ENCODE assay signal across 8 mouse cellular contexts in genomic region chr13:21222463-21223022, GRCm38 (mm10). TPM values are rescaled to one million over a fixed set of nuclear protein-coding genes. Genes with fewer than 3 reads are reported as not detected.
DNase-seq lines count a peak whose midpoint lies in the region; ATAC-seq and TF ChIP-seq lines count a peak whose summit lies in the region.

No protein-coding gene starts in this region.

- H3K36me3 ChIP-seq in embryonic facial prominence, embryonic 13.5 days = no peaks in the 10 kb centered on the region
- H3K36me3 ChIP-seq in heart, adult 2 months (ENCODE audit: control insufficient read depth, insufficient read depth, low read length) = no peaks in the 10 kb centered on the region
- no peaks in the 10 kb centered on the region for H3K36me3 ChIP-seq in kidney, adult 2 months (ENCODE audit: control insufficient read depth, insufficient read depth, low read length)
- H3K36me3 ChIP-seq in limb, embryonic 12.5 days = no peaks in the 10 kb centered on the region
- no peaks in the 10 kb centered on the region for H3K36me3 ChIP-seq in midbrain, embryonic 14.5 days (ENCODE audit: control insufficient read depth, insufficient read depth, low read length)

- no peaks in the 10 kb centered on the region for H3K27me3 ChIP-seq in embryonic facial prominence, embryonic 13.5 days
- no peaks in the 10 kb centered on the region for H3K27me3 ChIP-seq in heart, adult 2 months (ENCODE audit: control insufficient read depth, insufficient read depth, low read length)
- H3K27me3 ChIP-seq in kidney, adult 2 months (replicated peaks; ENCODE audit: control insufficient read depth, insufficient read depth, low read length) = no peaks in the 10 kb centered on the region
- no peaks in the 10 kb centered on the region for H3K27me3 ChIP-seq in limb, embryonic 12.5 days
- H3K27me3 ChIP-seq in midbrain, embryonic 14.5 days (ENCODE audit: control insufficient read depth, insufficient read depth, low read length) = no peaks in the 10 kb centered on the region

- intact Hi-C loops in heart, adult 2 months (cut with DNase I) = loop anchor here (1.0 to 5.0 kb wide), 4 partner anchors 11 to 60 kb away; no protein-coding TSS in a partner anchor

- peak overlapping the region; percentile 72 for H3K9ac ChIP-seq in embryonic facial prominence, embryonic 13.5 days
- peak overlapping the region; percentile 38; the same call in 1 of the 2 replicates for H3K9ac ChIP-seq in heart, adult 2 months (ENCODE audit: low read depth, low read length)
- H3K9ac ChIP-seq in limb, embryonic 12.5 days (replicated peaks) = peak overlapping the region; percentile 64
- peak overlapping the region; percentile 66 for H3K9ac ChIP-seq in midbrain, embryonic 14.5 days (replicated peaks; ENCODE audit: low read length)

- ATAC-seq in embryonic facial prominence, embryonic 13.5 days (ENCODE audit: insufficient number of reproducible peaks, insufficient read depth, low FRiP score, low TSS enrichment, low read depth) = peak; percentile 91
- peak; percentile 90 for ATAC-seq in limb, embryonic 12.5 days (ENCODE audit: insufficient number of reproducible peaks, insufficient read depth, low FRiP score, low TSS enrichment, low read depth)
- ATAC-seq in midbrain, embryonic 14.5 days (ENCODE audit: low FRiP score, low TSS enrichment) = peak; percentile 93

- TF ChIP-seq CTCF in heart, adult 2 months (IDR thresholded peaks at IDR 0.05) = no peak
- TF ChIP-seq CTCF in kidney, adult 2 months (conservative IDR thresholded peaks at IDR 0.05; ENCODE audit: insufficient read depth, insufficient read length, low read depth, low read length) = no peak

- TF ChIP-seq EP300 in heart, adult 2 months (IDR thresholded peaks at IDR 0.05; ENCODE audit: insufficient read depth, low read depth, low read length) = 0 out of 2 replicates have a peak, but pooled peaks have one; percentile 30

- H3K4me1 ChIP-seq in embryonic facial prominence, embryonic 13.5 days = no peaks in the 10 kb centered on the region
- H3K4me1 ChIP-seq in heart, adult 2 months (ENCODE audit: control insufficient read depth, insufficient read depth, low read length) = peaks cover 2% of the 10 kb centered on the region; the same call in 1 of the 2 replicates
- no peaks in the 10 kb centered on the region for H3K4me1 ChIP-seq in kidney, adult 2 months (ENCODE audit: control insufficient read depth, insufficient read depth, low read length)
- H3K4me1 ChIP-seq in limb, embryonic 12.5 days (replicated peaks) = no peaks in the 10 kb centered on the region
- peaks cover 6% of the 10 kb centered on the region for H3K4me1 ChIP-seq in midbrain, embryonic 14.5 days (ENCODE audit: control insufficient read depth, insufficient read depth, low read length)

- under 1% methylated on average over 20 of the region's 20 CpGs for WGBS in embryonic facial prominence, embryonic 13.5 days
- under 1% methylated on average over 20 of the region's 20 CpGs for WGBS in heart, adult 2 months
- 11% methylated on average over 20 of the region's 20 CpGs for WGBS in kidney, adult 2 months
- WGBS in limb, embryonic 12.5 days = 0% methylated on average over 20 of the region's 20 CpGs
- under 1% methylated on average over 20 of the region's 20 CpGs for WGBS in midbrain, embryonic 14.5 days

- TF ChIP-seq POLR2A in heart, adult 2 months (IDR thresholded peaks at IDR 0.05; ENCODE audit: insufficient read depth, low read depth, low read length) = no peak
- TF ChIP-seq POLR2A in kidney, adult 2 months (IDR thresholded peaks at IDR 0.05; ENCODE audit: low read depth, low read length) = no peak

- DNase-seq in 416B (ENCODE audit: low read depth) = peak; percentile 71
- DNase-seq in adrenal gland, postnatal 4 days (ENCODE audit: low spot score in 2 of 2) = peak; percentile 51 to 54
- peak; percentile 82 to 88 for DNase-seq in heart, adult 2 months
- DNase-seq in kidney, adult 2 months = peak; percentile 82
- DNase-seq in midbrain, embryonic 14.5 days = peak; percentile 92
- peak; percentile 57 to 72 for DNase-seq in spleen, adult 18-20 months

- no peaks in the 10 kb centered on the region for H3K9me3 ChIP-seq in embryonic facial prominence, embryonic 13.5 days
- H3K9me3 ChIP-seq in limb, embryonic 12.5 days = no peaks in the 10 kb centered on the region
- H3K9me3 ChIP-seq in midbrain, embryonic 14.5 days (ENCODE audit: control insufficient read depth, low read length) = no peaks in the 10 kb centered on the region

- H3K27ac ChIP-seq in embryonic facial prominence, embryonic 13.5 days = peak overlapping the region; percentile 68
- H3K27ac ChIP-seq in heart, adult 2 months = no peak overlapping the region
- no peak overlapping the region for H3K27ac ChIP-seq in kidney, adult 2 months (ENCODE audit: insufficient read depth, low read depth, low read length)
- H3K27ac ChIP-seq in limb, embryonic 12.5 days = peak overlapping the region; percentile 72; the same call in 1 of the 2 replicates
- peak overlapping the region; percentile 89 for H3K27ac ChIP-seq in midbrain, embryonic 14.5 days (replicated peaks; ENCODE audit: low read depth, low read length)

- H3K4me3 ChIP-seq in embryonic facial prominence, embryonic 13.5 days = peak overlapping the region; percentile 61
- peak overlapping the region; percentile 58 for H3K4me3 ChIP-seq in heart, adult 2 months
- H3K4me3 ChIP-seq in kidney, adult 2 months (ENCODE audit: insufficient read depth, low read depth, low read length) = peak overlapping the region; percentile 45
- H3K4me3 ChIP-seq in limb, embryonic 12.5 days (replicated peaks) = peak overlapping the region; percentile 48
- peak overlapping the region; percentile 56 for H3K4me3 ChIP-seq in midbrain, embryonic 14.5 days (replicated peaks; ENCODE audit: low read depth, low read length)

- no peaks in the 10 kb centered on the region for H3K79me2 ChIP-seq in heart, adult 2 months (replicated peaks; ENCODE audit: control insufficient read depth, insufficient read depth, low read length)

- peak overlapping the region; percentile 62 for H3K4me2 ChIP-seq in embryonic facial prominence, embryonic 13.5 days
- H3K4me2 ChIP-seq in limb, embryonic 12.5 days = peak overlapping the region; percentile 65
- peak overlapping the region; percentile 54 for H3K4me2 ChIP-seq in midbrain, embryonic 14.5 days (ENCODE audit: low read length)

RNA-seq across cellular contexts. Expression of gene Trim27, which starts 43.3 kb away (rescaled TPM):
- 10 to 100 TPM; 73.3 to 75.1 TPM for total RNA-seq in adrenal gland, postnatal 4 days (2021)
- polyA plus RNA-seq in embryonic facial prominence, embryonic 13.5 days (2015; fragmentation: Nextera tagmentation; extraction: Ambion mirVana) = 129 and 143 TPM in 2 replicates
- total RNA-seq in heart, adult 2 months (2021) = 10 to 100 TPM; 18.8 to 19.8 TPM
- polyA plus RNA-seq in heart, adult 2 months (2012; rRNA removed) = 13.5 and 17.2 TPM in 2 replicates
- polyA plus RNA-seq in kidney, adult 2 months (2012; rRNA removed) = 29.9 and 30.2 TPM in 2 replicates
- 180 TPM in 2 replicates for polyA plus RNA-seq in limb, embryonic 12.5 days (2016; fragmentation: Nextera tagmentation; extraction: Ambion mirVana)
- 78.2 and 84.3 TPM in 2 replicates for polyA plus RNA-seq in midbrain, embryonic 14.5 days (2014; fragmentation: Nextera tagmentation; extraction: Ambion mirVana)

Comparison
In these comparisons a context has a peak if more than half of its experiments do, and no peak if none do; other contexts are left out.
1. H3K27ac ChIP-seq: peak in embryonic facial prominence, embryonic 13.5 days (single experiment), limb, embryonic 12.5 days (single experiment) and midbrain, embryonic 14.5 days (single experiment); none in heart, adult 2 months (single experiment) and kidney, adult 2 months (single experiment).
2. Peak in every context shown above with its lines, with median percentiles within 50 percentile points of each other: DNase-seq, ATAC-seq, H3K4me2 ChIP-seq, H3K4me3 ChIP-seq and H3K9ac ChIP-seq.